Mouse (Mus musculus): ENCODE measurements at regions not wholly inside any gene's neighbourhood (a gene's known extent, or its start where the extent isn't known, plus 50 kb on each side); places are given as distances from the start of the nearest gene placed in this dataset.

DNA sequence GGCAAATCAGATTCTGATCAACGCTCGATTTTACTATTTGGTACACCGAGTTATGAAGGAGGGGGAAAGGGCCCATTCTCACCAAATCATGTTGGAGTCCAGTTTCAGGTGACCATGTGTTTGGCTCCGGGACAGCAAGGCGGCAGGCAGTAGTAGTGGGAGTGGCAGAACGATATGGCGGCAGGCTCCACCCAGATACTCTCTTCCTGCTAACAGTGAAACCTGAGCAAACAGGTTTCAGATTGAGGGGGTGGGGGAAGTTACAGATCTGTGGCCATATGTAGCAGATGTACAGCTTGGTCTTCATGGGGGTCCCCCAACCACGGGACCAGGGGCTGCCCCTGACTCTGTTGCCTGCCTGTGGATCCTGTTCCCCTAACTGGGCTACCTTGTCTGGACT is 224.6 kb upstream of the Prok2 start:
- no peak for ATAC-seq (replicated peaks; ENCODE audit: insufficient number of reproducible peaks, insufficient read depth, low FRiP score, low read depth)
- Histone ChIP-seq H3K36me3 (no peaks in the 10 kb centered on the region), H3K27ac (no peak overlapping the region), H3K4me1 (replicated peaks) (peaks cover 21% of the 10 kb centered on the region), H3K27me3 (peaks cover 18% of the 10 kb centered on the region), H3K9me3 (replicated peaks) (no peaks in the 10 kb centered on the region), H3K9ac (no peak overlapping the region), H3K4me3 (no peak overlapping the region), H3K4me2 (no peak overlapping the region)
- WGBS, result 89% methylated on average over 8 of the region's 8 CpGs

DNA sequence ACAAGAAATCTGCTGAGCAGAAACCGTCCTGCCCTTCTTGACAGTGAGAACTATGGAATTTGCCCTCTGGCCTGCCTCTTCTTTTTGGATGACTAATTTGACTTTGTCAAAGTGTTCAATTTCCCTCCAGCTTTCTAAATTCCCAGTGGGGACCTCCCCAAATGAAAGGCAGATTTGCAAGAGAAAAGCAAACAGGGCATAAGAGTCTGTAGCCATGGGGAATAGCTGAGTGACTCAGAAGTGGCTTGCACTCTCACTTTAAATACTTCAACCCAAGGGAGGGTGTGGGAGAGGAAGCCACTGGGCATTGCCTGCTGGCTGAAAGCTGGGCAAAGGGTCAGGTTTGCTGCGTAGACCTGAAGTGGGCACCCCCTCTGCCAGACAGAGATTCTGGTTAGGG is 220.7 kb upstream of the Prok2 start:
- 65% methylated on average over 2 of the region's 2 CpGs for WGBS
- peaks cover 28% of the 10 kb centered on the region for H3K27me3 ChIP-seq
- H3K27ac ChIP-seq, result no peak overlapping the region

DNA sequence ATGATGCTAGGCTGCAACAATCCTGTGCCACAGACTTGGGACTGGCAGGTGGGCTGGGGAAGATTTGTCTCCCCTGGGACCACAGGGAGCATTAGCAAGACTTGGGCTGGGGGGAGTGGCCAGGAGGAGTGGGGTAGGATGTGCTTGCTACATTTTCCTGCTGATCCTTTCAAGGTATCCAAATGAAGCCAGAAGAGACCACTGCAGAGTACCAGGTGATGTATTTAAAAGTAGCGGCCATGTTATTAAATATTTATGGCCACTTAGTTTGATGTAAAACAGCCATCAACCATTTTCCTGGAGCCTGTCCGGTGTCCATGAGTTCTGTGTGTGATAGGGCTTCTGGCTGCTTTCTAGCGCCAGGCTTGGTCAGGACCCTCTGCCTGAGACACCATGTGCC is 220.3 kb upstream of the Prok2 start:
- H3K36me3 ChIP-seq, result no peaks in the 10 kb centered on the region
- no peak for ATAC-seq (replicated peaks; ENCODE audit: insufficient number of reproducible peaks, insufficient read depth, low FRiP score, low read depth)
- no peak overlapping the region for H3K4me2 ChIP-seq
- WGBS, result 82% methylated on average over 3 of the region's 3 CpGs
- no peaks in the 10 kb centered on the region for H3K4me1 ChIP-seq (replicated peaks)
- no peak overlapping the region for H3K27ac ChIP-seq
- H3K9me3 ChIP-seq (replicated peaks), result no peaks in the 10 kb centered on the region
- H3K9ac ChIP-seq, result no peak overlapping the region
- peaks cover 32% of the 10 kb centered on the region for H3K27me3 ChIP-seq
- H3K4me3 ChIP-seq, result no peak overlapping the region

More for the DNA sequence above, 220.7 kb upstream of the Prok2 start:
- H3K9ac ChIP-seq, result no peak overlapping the region
- no peaks in the 10 kb centered on the region for H3K9me3 ChIP-seq (replicated peaks)
- H3K4me2 ChIP-seq, result no peak overlapping the region
- ATAC-seq (replicated peaks; ENCODE audit: insufficient number of reproducible peaks, insufficient read depth, low FRiP score, low read depth), result no peak
- H3K4me3 ChIP-seq, result no peak overlapping the region
- H3K36me3 ChIP-seq, result no peaks in the 10 kb centered on the region
- H3K4me1 ChIP-seq (replicated peaks), result no peaks in the 10 kb centered on the region

DNA sequence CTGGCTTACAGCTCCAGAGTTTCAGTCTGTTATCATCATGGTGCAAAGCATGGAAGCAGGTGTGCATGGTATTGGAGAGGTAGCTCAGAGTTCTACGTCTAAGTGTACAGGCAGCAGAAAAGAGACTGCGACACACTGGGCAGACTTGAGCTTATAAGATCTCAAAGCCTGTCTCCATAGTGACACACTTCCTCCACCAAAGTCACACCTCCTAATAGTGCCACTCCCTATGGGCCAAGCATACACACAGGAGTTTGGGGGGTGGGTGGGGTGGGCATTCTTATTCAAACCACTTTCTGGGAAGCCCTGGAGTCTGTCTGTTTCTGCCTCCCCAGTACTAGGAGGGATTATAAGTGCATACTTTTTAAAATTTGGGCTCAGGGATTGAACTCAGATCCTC is 219.5 kb upstream of the Prok2 start:
- peaks cover 39% of the 10 kb centered on the region for H3K27me3 ChIP-seq
- 85% methylated on average over 2 of the region's 2 CpGs for WGBS

DNA sequence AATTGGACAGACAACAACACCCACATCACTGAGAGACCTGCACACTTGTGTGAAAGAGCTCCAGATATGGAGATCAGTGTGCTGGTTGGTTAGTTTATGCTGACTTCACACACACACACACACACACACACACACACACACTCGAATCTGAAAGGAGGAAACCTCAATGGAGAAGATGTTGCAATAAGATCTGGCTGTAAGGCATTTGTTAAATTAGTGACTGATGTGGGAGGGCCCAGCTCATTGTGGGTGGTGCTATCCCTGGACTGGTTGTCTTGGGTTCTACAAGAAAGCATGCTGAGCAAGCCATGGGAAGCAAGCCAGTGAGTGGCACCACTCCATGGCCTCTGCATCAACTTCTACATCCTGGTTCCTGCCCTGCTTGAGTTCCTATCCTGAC is 216.8 kb upstream of the Prok2 start:
- Histone ChIP-seq H3K4me1 (replicated peaks) (0 out of 2 replicates have a peak, but pooled peaks cover 6% of the 10 kb centered on the region), H3K4me3 (no peak overlapping the region), H3K27me3 (peaks cover 44% of the 10 kb centered on the region), H3K9ac (no peak overlapping the region), H3K4me2 (no peak overlapping the region), H3K27ac (no peak overlapping the region), H3K36me3 (no peaks in the 10 kb centered on the region), H3K9me3 (replicated peaks) (no peaks in the 10 kb centered on the region)
- ATAC-seq (replicated peaks; ENCODE audit: insufficient number of reproducible peaks, insufficient read depth, low FRiP score, low read depth), result no peak
- 76% methylated on average over 1 of the region's 1 CpGs for WGBS

More for the DNA sequence above, 219.5 kb upstream of the Prok2 start:
- Histone ChIP-seq H3K9ac (no peak overlapping the region), H3K36me3 (no peaks in the 10 kb centered on the region), H3K4me3 (no peak overlapping the region), H3K4me2 (no peak overlapping the region), H3K9me3 (replicated peaks) (no peaks in the 10 kb centered on the region), H3K4me1 (replicated peaks) (no peaks in the 10 kb centered on the region), H3K27ac (no peak overlapping the region)
- no peak for ATAC-seq (replicated peaks; ENCODE audit: insufficient number of reproducible peaks, insufficient read depth, low FRiP score, low read depth)

- no peak overlapping the region for H3K9ac ChIP-seq
- H3K4me1 ChIP-seq (replicated peaks), result peaks cover 9% of the 10 kb centered on the region; the same call in 1 of the 2 replicates
- no peaks in the 10 kb centered on the region for H3K36me3 ChIP-seq
- WGBS, result 36% methylated on average over 5 of the region's 5 CpGs
- no peak overlapping the region for H3K4me2 ChIP-seq
- H3K27ac ChIP-seq, result no peak overlapping the region
- no peaks in the 10 kb centered on the region for H3K9me3 ChIP-seq (replicated peaks)
- no peak for ATAC-seq (replicated peaks; ENCODE audit: insufficient number of reproducible peaks, insufficient read depth, low FRiP score, low read depth)
- no peak overlapping the region for H3K4me3 ChIP-seq
- peaks cover 29% of the 10 kb centered on the region for H3K27me3 ChIP-seq
Observed at GRCm38 (mm10) chr6:99940118-99940517, 213.9 kb upstream of the Prok2 start.

GRCm38 (mm10) chr6:99939382-99939781 is 213.2 kb upstream of the Prok2 start:
- Histone ChIP-seq H3K27me3 (peaks cover 23% of the 10 kb centered on the region), H3K4me1 (replicated peaks) (peaks cover 13% of the 10 kb centered on the region), H3K36me3 (no peaks in the 10 kb centered on the region), H3K4me2 (no peak overlapping the region), H3K4me3 (no peak overlapping the region), H3K9me3 (replicated peaks) (no peaks in the 10 kb centered on the region), H3K27ac (no peak overlapping the region), H3K9ac (no peak overlapping the region)
- WGBS, result 44% methylated on average over 5 of the region's 5 CpGs
- no peak for ATAC-seq (replicated peaks; ENCODE audit: insufficient number of reproducible peaks, insufficient read depth, low FRiP score, low read depth)

GRCm38 (mm10) chr6:99938949-99939348 is 212.8 kb upstream of the Prok2 start:
- Histone ChIP-seq H3K4me3 (no peak overlapping the region), H3K9ac (no peak overlapping the region), H3K27me3 (peaks cover 23% of the 10 kb centered on the region), H3K36me3 (no peaks in the 10 kb centered on the region), H3K27ac (no peak overlapping the region), H3K4me1 (replicated peaks) (peaks cover 18% of the 10 kb centered on the region), H3K9me3 (replicated peaks) (no peaks in the 10 kb centered on the region), H3K4me2 (no peak overlapping the region)
- WGBS, result 51% methylated on average over 7 of the region's 7 CpGs
- no peak for ATAC-seq (replicated peaks; ENCODE audit: insufficient number of reproducible peaks, insufficient read depth, low FRiP score, low read depth)

DNA sequence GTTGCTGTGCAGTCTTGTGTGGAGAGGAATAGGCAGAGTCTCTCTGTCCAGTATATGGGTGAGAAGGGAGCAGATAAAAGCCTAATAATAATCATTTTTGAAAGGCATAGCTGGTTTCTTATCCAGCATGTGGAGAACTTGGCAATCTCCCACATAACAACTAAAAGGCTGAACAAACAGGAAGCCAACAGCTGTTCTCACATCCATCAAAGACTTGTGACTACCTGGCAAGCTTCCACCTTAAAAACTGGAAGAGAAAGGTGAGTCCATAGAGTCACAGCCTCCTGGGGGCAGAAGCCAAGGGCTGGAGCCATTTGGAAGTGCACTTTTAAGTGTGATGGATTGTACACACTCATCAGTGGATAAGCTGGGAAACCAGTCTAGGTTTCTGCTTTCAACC is 210.5 kb upstream of the Prok2 start:
- Histone ChIP-seq H3K36me3 (no peaks in the 10 kb centered on the region), H3K9ac (no peak overlapping the region), H3K4me3 (no peak overlapping the region), H3K27ac (no peak overlapping the region), H3K4me2 (no peak overlapping the region), H3K4me1 (replicated peaks) (peaks cover 38% of the 10 kb centered on the region), H3K9me3 (replicated peaks) (no peaks in the 10 kb centered on the region), H3K27me3 (peaks cover 17% of the 10 kb centered on the region)
- ATAC-seq (replicated peaks; ENCODE audit: insufficient number of reproducible peaks, insufficient read depth, low FRiP score, low read depth), result no peak

DNA sequence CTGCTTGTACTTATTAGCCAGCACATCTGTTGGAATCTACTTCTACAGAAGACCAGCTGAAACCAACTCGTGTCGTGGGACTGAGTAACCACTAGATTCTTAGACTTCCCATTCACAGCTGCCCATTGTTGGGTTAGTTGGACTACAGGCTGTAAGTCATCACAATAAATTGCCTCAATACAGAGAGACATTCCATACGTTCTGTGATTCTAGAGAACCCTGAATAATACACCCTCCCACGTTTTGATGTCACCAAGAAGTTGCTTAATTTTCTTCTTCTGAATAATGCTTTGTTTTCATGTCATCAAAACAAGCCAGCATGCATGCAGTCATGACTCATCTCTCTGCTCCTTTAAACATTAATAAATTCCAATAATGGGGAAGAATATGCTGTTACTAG is 209.2 kb upstream of the Prok2 start:
- Histone ChIP-seq H3K9ac (no peak overlapping the region), H3K36me3 (no peaks in the 10 kb centered on the region), H3K4me2 (no peak overlapping the region), H3K4me1 (replicated peaks) (peaks cover 46% of the 10 kb centered on the region), H3K9me3 (replicated peaks) (no peaks in the 10 kb centered on the region), H3K4me3 (no peak overlapping the region), H3K27me3 (peaks cover 8% of the 10 kb centered on the region; the same call in 1 of the 2 replicates), H3K27ac (no peak overlapping the region)
- WGBS, result 76% methylated on average over 4 of the region's 4 CpGs
- no peak for ATAC-seq (replicated peaks; ENCODE audit: insufficient number of reproducible peaks, insufficient read depth, low FRiP score, low read depth)

GRCm38 (mm10) chr6:99934394-99934793 is 208.2 kb upstream of the Prok2 start:
- Histone ChIP-seq H3K4me2 (peak overlapping the region; percentile 29), H3K36me3 (no peaks in the 10 kb centered on the region), H3K9ac (no peak overlapping the region), H3K27me3 (peaks cover 8% of the 10 kb centered on the region; the same call in 1 of the 2 replicates), H3K9me3 (replicated peaks) (no peaks in the 10 kb centered on the region), H3K4me3 (no peak overlapping the region; the same call in 1 of the 2 replicates), H3K27ac (peak overlapping the region; percentile 80), H3K4me1 (replicated peaks) (peaks cover 51% of the 10 kb centered on the region)
- ATAC-seq (replicated peaks; ENCODE audit: insufficient number of reproducible peaks, insufficient read depth, low FRiP score, low read depth), result peak; percentile 83
- 26% methylated on average over 5 of the region's 5 CpGs for WGBS

DNA sequence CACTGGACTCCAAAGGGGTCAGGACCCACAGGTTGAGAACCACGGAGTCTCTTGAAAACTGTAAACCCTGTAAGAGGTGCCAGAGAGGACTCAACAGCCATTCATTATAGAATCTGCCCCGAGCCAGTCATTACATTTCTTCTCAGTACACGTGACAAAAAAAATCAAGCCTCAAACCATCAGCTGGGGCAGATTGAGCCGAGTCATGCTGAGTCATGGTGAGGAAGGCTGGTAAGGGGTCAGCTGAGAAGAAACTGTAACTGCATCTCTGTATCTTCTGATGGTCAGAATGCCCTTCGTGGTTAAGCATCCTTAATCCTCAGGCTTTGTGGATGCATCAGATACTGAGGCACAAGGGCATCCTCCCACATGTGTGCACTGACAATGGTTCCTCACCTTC is 207.2 kb upstream of the Prok2 start:
- Histone ChIP-seq H3K4me1 (replicated peaks) (peaks cover 54% of the 10 kb centered on the region), H3K9ac (no peak overlapping the region), H3K27ac (no peak overlapping the region), H3K36me3 (no peaks in the 10 kb centered on the region), H3K4me3 (no peak overlapping the region), H3K27me3 (peaks cover 3% of the 10 kb centered on the region; the same call in 1 of the 2 replicates), H3K9me3 (replicated peaks) (no peaks in the 10 kb centered on the region), H3K4me2 (peak overlapping the region; percentile 29; the same call in 1 of the 2 replicates)
- 79% methylated on average over 5 of the region's 5 CpGs for WGBS
- no peak for ATAC-seq (replicated peaks; ENCODE audit: insufficient number of reproducible peaks, insufficient read depth, low FRiP score, low read depth)

All from heart, embryonic 15.5 days (tissue).